Mouse (Mus musculus): ENCODE measurements at regions not wholly inside any gene's neighbourhood (a gene's known extent, or its start where the extent isn't known, plus 50 kb on each side); places are given as distances from the start of the nearest gene placed in this dataset.

DNA sequence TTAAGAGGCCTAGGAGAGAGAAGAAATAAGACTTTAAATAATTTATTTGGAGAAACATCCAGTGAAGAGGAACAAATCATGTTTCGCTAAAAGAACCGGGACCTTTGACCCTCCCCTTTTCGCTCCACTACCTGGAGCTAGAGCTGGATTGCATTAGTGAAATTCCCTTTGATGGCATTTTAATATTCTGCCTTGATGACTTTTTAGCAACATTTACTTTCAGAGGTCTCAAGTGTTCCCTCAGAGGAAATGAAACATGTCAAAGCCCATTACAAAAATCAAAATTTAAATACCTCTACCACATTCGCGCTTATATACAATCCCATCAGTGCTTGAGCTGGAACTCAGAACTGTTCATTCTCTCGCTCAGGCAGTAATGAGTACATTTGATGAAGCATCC is 297.0 kb upstream of the Gm10295 start:
- no peak for DNase-seq (ENCODE audit: low spot score in 2 of 2)

DNA sequence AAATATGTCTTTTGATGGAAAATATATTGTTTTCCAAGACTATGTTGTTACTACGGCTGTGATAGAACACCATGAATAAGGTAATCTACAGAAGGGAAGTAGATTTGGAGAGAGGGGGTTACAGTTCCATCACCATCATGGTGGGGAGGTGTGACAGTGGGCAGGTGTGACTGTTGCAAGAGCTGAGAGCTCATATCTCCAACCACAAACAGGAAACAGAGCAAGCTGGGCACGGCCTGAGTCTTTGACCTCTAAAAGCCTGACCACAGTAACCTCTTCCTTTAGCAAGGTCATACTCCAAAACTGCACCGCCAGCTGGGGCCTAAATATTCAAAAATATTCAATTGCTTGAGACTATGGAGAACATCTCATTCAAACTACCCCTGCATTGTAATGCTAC is 295.7 kb upstream of the Gm10295 start:
- DNase-seq (ENCODE audit: low spot score in 2 of 2): no peak

DNA sequence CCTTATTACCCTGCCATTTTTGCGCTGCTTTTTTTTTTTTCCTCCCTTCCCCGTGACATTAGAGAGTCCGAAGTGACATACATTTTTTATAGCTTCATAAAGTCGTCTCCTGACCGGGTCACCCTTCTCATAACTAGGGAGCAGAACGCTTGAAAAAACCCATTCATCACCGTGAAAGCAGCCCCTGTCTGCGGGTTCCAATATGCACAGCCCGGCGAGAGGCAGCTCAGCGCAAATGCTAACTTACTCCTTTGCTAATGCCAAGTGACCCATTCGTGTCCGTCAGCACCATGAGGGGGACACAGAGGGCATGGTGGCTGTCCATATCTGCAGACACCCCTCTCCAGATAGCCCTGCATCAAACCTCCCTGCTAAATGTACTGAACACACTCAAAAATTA is 271.8 kb upstream of the Gm10295 start:
- DNase-seq (ENCODE audit: low spot score in 2 of 2): no peak

DNA sequence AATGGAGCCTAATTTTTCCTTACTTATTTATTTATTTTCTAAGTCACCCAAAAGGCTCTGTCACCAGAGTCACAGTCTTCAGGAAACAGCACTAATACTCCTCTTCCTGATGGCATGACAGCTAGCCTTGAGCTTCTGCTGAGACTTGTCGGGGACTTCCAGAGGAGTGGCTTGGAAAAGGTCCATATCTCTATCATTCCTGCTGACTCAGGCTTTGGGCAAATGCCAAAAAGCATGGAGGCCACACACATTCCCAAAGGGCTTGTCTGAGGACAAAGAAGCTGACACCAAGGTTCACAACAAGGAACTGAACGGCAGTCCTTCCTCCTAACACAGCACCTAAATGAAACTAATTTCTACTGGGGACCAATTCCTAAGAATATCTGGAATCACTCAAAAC is 251.9 kb upstream of the Gm10295 start:
- DNase-seq (ENCODE audit: low spot score in 2 of 2): no peak

DNA sequence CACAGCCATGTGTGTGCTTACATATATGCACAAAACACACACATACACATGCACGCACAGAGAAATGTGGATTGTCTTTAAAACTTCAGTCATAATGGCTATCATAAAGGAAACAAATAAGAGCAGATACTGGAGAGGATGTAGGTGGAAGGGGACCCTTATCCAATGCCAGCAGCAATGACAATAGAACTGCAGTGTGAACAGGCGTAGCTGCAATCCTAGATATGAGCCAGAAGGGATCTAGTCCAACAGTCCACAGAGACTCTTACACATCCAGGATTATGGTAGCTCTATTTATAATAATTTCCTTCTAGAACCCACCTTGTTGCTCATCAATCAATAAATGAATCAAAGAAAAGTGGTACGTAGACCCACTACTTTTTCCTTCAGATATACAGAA is 245.5 kb upstream of the Gm10295 start:
- no peak for DNase-seq (ENCODE audit: low spot score in 2 of 2)

DNA sequence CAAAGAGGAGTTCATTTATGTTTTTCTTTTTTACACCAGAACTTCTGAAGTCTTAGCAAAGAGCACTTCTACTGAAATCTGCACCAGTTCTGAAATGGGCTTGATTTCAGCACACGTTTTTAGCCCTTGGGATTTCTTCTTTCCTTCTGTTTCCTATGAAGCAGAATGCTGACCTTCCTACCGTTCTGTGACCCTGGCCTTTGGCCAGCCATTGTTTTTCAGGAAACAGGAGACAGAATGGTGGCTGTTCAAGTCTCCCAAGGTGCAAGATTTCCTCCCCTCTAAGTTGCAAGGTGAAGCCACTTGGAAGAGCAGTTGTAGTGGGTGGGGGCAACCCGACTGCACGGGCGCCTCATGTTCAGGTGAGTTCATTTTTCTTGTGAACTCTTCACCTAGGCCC is 236.3 kb upstream of the Gm10295 start:
- DNase-seq (ENCODE audit: low spot score in 2 of 2): no peak

DNA sequence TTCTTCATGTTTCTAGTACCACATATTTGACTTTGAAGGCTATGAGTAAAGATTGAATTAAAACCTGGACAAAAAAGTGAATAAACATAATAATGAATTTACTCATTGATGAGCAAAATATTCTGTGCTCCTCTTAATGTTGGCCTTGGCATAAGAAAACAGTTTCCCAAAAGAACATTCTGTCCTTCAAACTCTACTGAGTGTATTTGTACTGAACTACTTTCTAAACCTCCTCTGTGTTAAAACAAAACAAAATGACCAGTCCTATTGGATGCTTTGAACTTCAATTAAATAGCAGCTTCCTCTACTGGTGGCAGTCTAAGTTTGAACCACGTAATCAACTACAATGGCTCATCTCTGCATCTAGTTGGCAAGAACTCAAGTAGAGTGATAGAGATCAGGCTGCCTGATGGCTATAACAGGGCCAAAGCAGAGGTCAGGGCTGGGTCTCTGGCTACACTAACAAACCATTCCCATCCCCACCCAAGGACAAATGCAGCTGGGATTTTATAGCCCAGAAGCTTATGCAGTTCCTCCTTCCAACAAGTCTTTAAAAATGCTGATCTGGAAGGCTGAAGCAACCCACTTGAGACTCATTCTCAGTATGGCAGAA is 232.3 kb upstream of the Gm10295 start:
- no peak for DNase-seq (ENCODE audit: low spot score in 2 of 2)

DNA sequence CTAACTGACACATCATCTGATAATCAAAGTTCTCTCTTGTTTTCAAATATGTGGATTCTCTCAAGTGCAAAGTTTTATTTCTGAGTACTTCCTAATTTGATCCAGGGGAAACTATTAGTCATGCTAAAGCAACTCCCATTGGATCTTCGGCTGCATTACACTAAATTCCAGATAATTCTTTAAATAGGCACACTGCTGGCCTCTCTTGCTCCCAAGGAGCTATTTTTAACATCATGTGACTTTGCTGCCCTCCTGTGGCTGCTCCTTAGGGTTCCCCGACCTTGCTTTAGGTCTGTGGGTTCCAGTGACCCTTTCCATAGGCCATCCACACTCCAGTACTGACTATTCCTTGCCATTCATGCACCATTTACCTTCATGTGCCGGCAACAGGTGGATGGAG is 230.5 kb upstream of the Gm10295 start:
- no peak for DNase-seq (ENCODE audit: low spot score in 2 of 2)

DNA sequence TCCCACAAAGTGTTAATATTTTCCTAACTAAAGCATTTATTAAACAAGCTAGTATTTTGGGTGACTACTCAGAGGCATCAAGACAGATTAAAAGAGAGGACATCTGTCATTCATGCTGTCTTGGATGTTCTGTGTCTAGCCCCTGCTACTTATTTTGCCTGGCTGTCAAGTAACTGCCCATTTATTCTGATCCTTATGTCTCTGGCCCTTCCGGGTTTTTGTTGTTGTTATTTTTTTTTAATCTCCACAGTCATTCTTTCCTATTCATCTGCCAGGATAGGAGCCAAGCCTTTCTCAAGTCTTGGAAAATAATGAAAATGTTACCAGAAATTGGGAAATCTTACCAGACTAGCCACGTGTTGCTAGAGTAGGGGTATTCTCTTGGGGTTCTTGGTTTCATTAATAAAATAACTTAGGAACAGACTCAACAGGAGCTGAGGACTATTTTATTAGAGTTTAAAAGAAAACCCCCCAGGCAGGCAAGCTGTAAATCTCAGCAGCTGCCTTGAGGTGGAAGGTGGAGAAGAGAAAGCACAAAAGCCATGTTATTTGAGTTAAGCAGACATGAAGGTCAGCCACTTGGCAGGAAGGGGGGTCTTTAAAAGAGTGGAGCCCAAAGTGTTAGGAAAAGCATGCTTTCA is 209.1 kb upstream of the Gm10295 start:
- no peak for DNase-seq (ENCODE audit: low spot score in 2 of 2)

DNA sequence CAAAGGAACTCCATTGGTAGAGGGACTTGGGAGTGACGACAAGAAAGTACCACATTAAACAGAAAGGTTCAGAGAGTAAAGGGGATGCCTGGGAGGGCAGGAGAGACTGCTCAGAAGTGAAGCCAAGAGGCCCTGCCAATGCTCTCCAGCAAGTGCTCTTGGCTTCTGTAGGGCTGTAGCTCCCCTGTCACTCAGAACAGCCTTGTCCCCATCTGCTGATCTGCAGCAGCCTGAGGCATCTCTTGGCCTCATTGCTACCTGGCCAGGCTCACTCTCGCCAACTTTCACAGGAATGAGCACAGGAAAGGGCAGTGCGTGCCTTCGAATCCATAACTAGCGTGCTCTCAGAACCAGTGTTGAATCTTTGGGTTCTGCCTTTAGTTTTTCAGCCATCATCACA is 205.2 kb upstream of the Gm10295 start:
- no peak for DNase-seq (ENCODE audit: low spot score in 2 of 2)

DNA sequence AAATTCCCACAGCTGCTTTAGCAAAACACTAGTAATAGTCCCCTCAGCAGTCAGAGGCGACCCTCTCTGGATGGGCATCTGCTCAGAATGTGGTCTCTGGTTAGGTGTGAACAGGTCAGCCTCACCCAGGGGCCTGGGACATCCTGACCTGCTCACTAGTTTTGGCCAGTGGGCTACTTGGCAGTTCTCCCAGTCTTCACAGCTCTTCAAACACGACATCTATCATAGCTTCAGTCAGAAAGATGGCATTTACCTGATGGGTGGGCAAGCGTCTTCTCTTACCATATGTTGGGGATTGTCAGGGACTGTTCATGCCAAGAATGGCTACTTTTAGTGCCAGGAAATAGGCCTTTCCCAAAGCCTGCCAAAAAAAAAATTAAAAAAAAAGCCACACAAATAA is 204.2 kb upstream of the Gm10295 start:
- no peak for DNase-seq (ENCODE audit: low spot score in 2 of 2)

DNA sequence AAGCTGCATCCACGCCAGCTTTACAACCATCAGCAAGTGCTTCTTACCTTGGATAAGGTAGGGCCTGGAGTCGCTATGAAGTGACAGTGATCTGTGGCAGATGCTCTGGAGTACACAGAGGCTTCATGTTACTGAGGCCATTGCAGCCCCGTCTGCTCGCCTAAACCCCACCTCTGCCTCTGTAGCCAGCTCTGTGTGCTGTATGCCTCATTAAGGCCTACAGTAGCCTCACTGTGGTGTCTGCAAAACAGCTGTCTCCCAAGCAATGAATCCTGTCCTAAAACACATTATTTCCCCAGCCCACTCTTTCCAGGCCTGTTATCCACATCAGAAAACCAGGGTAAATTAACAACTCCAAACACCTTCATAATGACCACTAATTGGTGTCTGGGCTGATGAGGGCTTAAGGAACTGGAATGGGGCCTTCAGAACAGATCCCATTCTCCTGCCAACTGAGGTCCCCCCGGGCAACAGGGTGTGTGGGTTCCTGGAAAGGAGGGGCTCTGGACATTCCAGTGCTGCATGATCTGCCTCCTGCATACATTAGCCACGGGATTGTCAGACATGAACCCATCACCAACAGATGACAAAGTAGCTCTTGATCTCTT is 195.4 kb upstream of the Gm10295 start:
- no peak for DNase-seq (ENCODE audit: low spot score in 2 of 2)

DNA sequence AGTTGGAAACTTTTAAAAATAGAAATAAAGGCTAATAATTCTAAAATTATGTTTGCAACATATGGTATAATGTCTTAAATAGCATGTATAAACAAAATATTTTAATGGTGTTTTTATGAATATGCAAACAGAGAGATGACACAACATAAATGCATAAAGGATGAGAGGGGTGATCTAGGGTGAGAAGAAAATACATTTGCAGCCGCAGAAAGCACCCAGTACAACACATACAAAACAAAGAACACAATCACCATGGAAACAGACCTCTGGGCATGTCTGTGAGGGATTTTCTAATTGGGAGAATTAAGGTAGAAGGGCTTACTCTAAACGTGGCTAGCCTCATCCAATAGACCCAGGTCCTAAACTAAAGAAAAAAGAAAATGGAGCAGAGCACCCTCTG is 190.2 kb upstream of the Gm10295 start:
- no peak for DNase-seq (ENCODE audit: low spot score in 2 of 2)

DNA sequence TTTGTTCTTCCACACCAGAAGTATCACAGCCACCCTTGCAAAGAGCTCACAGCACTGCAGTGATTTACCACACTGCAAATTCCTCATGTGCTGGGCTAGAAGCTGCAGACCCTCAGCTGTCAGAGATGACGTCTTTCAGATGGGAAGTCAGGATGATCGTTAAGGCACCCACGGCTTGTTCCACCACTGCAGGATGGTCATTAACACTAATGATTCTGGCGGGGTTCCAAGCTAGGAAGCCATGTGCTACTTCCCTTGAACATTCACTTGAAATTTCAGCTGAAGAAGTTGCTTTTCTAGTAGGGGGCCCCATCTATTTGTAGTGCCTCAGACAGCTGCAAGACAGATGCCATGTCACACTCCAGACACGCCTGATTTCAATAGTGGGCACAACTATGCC is 181.8 kb upstream of the Gm10295 start:
- no peak for DNase-seq (ENCODE audit: low spot score in 2 of 2)

DNA sequence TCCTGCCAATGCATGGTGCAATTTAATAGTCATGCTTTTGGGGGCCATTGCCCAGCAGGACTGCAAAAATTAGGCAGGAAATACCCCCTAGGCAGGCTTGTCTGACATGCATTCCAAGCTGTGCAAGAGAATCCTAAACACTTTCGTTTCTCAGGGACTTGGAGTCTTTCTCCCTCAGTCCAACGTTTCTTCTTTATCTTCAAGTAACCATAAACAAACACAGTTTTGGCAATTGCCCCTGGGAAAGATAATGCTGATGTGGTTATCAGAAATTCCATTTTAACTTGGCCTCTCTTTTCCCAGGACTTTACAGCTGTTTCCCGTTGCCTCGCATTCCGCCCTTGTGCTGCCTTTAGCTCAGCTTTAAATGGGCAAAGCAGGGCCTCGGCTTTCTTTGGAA is 180.2 kb upstream of the Gm10295 start:
- DNase-seq (ENCODE audit: low spot score in 2 of 2): no peak

DNA sequence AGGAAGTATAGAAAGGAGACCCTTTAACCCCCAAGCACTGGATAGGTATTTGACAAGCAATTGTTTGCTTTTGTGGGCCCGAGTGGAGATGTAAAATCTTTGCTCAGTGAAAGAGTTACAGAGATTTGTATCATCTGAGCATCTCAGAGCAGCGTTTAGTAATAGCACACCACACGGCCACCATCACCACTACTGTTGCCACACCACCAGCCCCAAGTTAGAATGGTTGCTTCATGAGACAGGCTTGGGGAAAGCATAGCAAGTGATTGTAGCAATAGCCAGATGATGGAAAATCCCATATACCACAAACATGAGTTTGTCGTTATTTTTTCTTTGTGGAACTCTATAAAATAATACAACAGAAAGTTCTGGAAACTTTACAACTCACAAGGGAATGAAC is 179.6 kb upstream of the Gm10295 start:
- no peak for DNase-seq (ENCODE audit: low spot score in 2 of 2)

DNA sequence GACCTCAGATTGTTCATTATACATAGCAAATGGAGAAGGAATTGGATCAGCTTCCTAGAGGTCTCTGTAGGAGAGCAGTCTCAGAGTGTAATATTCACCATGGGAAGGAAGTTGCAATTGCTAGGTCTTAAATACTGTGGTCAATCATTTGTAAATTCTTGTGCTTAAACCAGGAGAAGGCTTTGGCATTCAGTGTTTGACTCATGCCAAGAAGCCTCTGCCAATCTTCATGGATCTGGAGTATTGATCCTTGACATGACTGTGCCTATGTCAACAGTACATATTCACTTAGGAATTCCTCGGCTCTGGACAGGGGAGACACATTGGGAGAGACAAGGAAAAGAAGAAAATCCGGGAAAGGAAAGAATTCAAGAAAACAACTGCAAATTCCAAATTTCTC is 174.9 kb upstream of the Gm10295 start:
- no peak for DNase-seq (ENCODE audit: low spot score in 2 of 2)

DNA sequence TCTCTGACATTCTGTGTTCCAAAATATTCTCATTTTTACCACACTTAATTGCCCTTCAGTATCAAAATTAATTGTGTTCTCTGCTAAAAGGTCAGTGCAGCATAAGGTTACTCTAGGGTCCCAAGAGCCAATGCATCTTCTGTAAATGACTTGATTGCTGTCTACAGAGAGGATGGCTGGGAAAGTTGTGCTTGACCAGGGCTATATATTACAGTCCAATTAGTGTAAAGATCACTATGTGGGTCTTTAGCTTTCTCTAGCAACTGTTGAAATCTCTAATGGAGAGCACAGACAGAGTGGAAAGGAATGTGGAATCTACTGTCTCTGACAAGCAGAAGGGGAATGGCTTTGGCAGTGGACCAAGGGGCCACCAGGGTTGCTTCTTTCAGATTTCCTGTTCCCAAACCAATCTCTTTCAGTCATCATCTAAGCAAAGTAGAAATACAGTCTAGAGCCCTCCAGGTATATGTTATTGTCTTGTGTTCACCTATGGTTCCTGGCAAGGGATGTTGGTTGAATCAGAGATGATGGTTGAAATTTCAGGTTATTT is 173.4 kb upstream of the Gm10295 start:
- no peak for DNase-seq (ENCODE audit: low spot score in 2 of 2)

DNA sequence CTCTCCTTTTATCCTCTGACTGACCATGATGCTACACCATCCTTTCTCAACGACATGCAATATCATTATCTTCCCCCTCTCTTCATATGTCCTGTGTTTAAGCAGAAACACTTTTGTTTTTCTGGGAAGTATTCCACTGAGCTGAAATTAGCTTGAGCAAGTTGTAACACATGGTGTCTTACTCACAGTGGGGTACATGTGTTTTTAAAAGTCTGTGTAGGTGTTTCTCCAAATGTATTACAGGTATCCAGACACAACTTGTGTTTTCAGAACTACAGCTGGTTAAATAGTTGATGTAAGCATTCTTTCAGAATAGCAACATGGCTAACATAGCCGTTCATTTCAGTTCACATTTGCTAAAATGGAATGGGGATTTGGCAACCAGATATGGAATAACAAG is 172.8 kb upstream of the Gm10295 start:
- no peak for DNase-seq (ENCODE audit: low spot score in 2 of 2)

DNA sequence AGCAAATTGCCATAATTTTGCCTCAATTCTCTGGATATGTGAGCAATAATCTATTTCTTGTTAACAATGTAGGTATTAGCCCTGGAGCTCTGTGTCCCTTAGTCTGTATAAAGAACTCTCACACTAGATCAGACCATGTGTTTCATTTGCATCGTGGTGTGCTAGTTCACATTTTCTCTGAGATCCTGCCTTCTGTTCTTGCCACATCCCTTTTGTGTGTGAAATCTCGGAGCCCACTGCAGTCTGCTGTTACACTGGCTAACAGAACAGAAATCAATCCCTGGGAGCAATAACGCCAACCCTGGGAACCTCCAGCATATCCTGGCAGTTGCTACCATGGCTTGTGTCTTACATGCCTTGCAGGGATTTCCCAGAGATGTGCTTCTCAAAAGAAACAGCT is 156.1 kb upstream of the Gm10295 start:
- DNase-seq (ENCODE audit: low spot score in 2 of 2): no peak

DNA sequence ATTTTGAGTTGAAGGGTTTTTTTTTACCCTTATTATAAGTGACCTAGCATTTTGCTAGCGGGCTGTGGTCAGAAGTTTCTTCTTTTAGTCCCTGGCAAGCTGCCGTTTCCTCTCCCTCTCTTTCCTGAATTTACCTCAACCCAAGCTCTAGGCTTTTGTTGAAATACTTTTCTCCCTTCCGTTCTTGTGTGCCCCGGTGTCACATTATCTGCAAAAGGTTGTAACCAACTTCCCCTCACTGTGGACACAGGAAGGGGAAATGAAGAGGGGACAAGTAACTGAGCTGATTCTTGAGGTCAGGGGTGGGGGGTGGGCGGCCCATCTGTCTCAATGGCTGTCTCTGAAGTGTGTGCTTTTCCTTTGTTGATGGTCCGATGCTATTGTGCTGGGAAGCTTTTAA is 149.4 kb upstream of the Gm10295 start:
- no peak for DNase-seq (ENCODE audit: low spot score in 2 of 2)

DNA sequence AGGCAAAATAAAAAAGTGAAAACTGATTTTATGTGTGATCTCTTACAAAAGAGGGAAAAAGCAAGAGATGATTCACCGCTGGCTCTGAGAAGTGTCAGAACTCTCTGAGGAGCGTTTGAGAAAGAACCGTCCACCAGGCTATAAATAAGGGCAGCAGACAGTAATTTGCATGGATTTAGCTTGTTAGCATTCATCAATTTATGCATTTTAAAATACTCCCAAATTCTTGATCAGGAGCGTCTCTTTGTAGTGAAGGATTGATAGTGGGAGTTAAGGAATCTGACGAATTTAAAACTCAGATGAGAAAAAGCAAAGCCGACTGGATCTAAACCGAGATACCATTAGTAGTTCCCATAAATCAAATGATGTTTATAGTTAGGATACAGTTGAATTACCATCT is 146.8 kb upstream of the Gm10295 start:
- DNase-seq (ENCODE audit: low spot score in 2 of 2): no peak

DNA sequence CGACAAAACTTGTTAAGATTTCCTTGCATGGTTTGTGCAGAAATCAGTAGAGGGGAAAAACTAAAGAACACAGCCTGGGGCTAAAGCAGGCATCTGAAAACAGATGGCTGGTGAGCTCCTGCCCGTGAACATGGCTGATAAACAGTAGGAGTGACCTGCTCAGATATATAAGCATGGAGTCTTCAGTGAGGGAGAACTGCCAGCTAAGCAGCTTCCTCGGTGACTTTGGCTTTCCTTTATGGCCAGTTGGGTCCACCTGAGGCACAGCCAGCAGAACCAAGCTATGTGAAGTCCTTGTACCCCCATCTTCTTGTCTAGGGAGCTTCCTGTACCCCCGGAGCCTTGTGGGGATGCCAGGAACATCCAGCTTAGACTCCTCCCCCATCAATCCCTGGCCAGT is 139.8 kb upstream of the Gm10295 start:
- no peak for DNase-seq (ENCODE audit: low spot score in 2 of 2)
